Mouse (Mus musculus): ENCODE measurements around the gene Ric8a. TPM values are rescaled to one million over a fixed set of nuclear protein-coding genes. Genes with fewer than 3 reads are reported as not detected.

Ric8a gene
- polyA plus RNA-seq, 1 experiment from 2014 or later: 59.0 TPM

GRCm38 (mm10) chr7:140855860-140856784, 635 bp upstream of the Ric8a start, which contains the start of gene Gm45785:
Gm45785 (minus strand) TSS chr7:140856331.
- peaks cover 17% of the 10 kb centered on the region for H3K4me1 ChIP-seq (replicated peaks; ENCODE audit: control insufficient read depth, insufficient read depth, low read length)
- no peaks in the 10 kb centered on the region for H3K27me3 ChIP-seq (ENCODE audit: control insufficient read depth, insufficient read depth, low read depth, low read length)
- no peaks in the 10 kb centered on the region for H3K9me3 ChIP-seq (ENCODE audit: control insufficient read depth, low read length)
- peak within 1 kb of the TSS; percentile 83 for H3K9ac ChIP-seq (ENCODE audit: low read length)
- WGBS: under 1% methylated on average over 51 of the region's 51 CpGs
- peaks cover 28% of the 10 kb centered on the region for H3K36me3 ChIP-seq (ENCODE audit: control insufficient read depth, insufficient read depth, low read length)
- peak within 1 kb of the TSS; percentile 98 for H3K4me2 ChIP-seq (ENCODE audit: low read depth, low read length)
- peak within 1 kb of the TSS; percentile 68 for H3K4me3 ChIP-seq (ENCODE audit: low read length)
- peak; percentile 86 for ATAC-seq (ENCODE audit: low read depth)
- H3K27ac ChIP-seq (ENCODE audit: low read length): peak within 1 kb of the TSS; percentile 95

- peak within 1 kb of the TSS; percentile 98 for H3K4me2 ChIP-seq (ENCODE audit: low read depth, low read length)
- no peaks in the 10 kb centered on the region for H3K9me3 ChIP-seq (ENCODE audit: control insufficient read depth, low read length)
- peak; percentile 27 for ATAC-seq (ENCODE audit: low read depth)
- H3K27me3 ChIP-seq (ENCODE audit: control insufficient read depth, insufficient read depth, low read depth, low read length): no peaks in the 10 kb centered on the region
- H3K36me3 ChIP-seq (ENCODE audit: control insufficient read depth, insufficient read depth, low read length): peaks cover 23% of the 10 kb centered on the region
- H3K4me3 ChIP-seq (ENCODE audit: low read length): peak within 1 kb of the TSS; percentile 68
- peak within 1 kb of the TSS; percentile 95 for H3K27ac ChIP-seq (ENCODE audit: low read length)
- peaks cover 17% of the 10 kb centered on the region for H3K4me1 ChIP-seq (replicated peaks; ENCODE audit: control insufficient read depth, insufficient read depth, low read length)
- 28% methylated on average over 40 of the region's 40 CpGs for WGBS
- peak within 1 kb of the TSS; percentile 83 for H3K9ac ChIP-seq (ENCODE audit: low read length)
These were observed 1.1 kb downstream of the Ric8a start, which contains the start of gene Bet1l for GRCm38 (mm10) chr7:140857550-140858505. Bet1l (minus strand) TSS chr7:140857577.

- H3K27ac ChIP-seq (ENCODE audit: low read length): no peak overlapping the region
- H3K4me3 ChIP-seq (ENCODE audit: low read length): no peak overlapping the region
- 92% methylated on average over 8 of the region's 8 CpGs for WGBS
These were observed 2.0 kb downstream of the Ric8a start for GRCm38 (mm10) chr7:140858746-140859145.

GRCm38 (mm10) chr7:140859997-140860396, 3.2 kb downstream of the Ric8a start:
- no peaks in the 10 kb centered on the region for H3K9me3 ChIP-seq (ENCODE audit: control insufficient read depth, low read length)
- H3K4me2 ChIP-seq (ENCODE audit: low read depth, low read length): no peak overlapping the region
- no peak overlapping the region for H3K9ac ChIP-seq (ENCODE audit: low read length)
- 71% methylated on average over 6 of the region's 6 CpGs for WGBS
- H3K36me3 ChIP-seq (ENCODE audit: control insufficient read depth, insufficient read depth, low read length): peaks cover 19% of the 10 kb centered on the region
- H3K27me3 ChIP-seq (ENCODE audit: control insufficient read depth, insufficient read depth, low read depth, low read length): no peaks in the 10 kb centered on the region
- ATAC-seq (ENCODE audit: low read depth): no peak
- H3K4me1 ChIP-seq (replicated peaks; ENCODE audit: control insufficient read depth, insufficient read depth, low read length): peaks cover 15% of the 10 kb centered on the region
- no peak overlapping the region for H3K4me3 ChIP-seq (ENCODE audit: low read length)
- no peak overlapping the region for H3K27ac ChIP-seq (ENCODE audit: low read length)

More at GRCm38 (mm10) chr7:140858746-140859145, 2.0 kb downstream of the Ric8a start:
- H3K4me2 ChIP-seq (ENCODE audit: low read depth, low read length): peak overlapping the region; percentile 98
- H3K9me3 ChIP-seq (ENCODE audit: control insufficient read depth, low read length): no peaks in the 10 kb centered on the region
- ATAC-seq (ENCODE audit: low read depth): no peak
- H3K36me3 ChIP-seq (ENCODE audit: control insufficient read depth, insufficient read depth, low read length): peaks cover 22% of the 10 kb centered on the region
- no peaks in the 10 kb centered on the region for H3K27me3 ChIP-seq (ENCODE audit: control insufficient read depth, insufficient read depth, low read depth, low read length)
- no peak overlapping the region for H3K9ac ChIP-seq (ENCODE audit: low read length)
- H3K4me1 ChIP-seq (replicated peaks; ENCODE audit: control insufficient read depth, insufficient read depth, low read length): peaks cover 17% of the 10 kb centered on the region

- Histone ChIP-seq H3K36me3 (ENCODE audit: control insufficient read depth, insufficient read depth, low read length) (peaks cover 19% of the 10 kb centered on the region), H3K9me3 (ENCODE audit: control insufficient read depth, low read length) (no peaks in the 10 kb centered on the region), H3K4me3 (ENCODE audit: low read length) (no peak overlapping the region), H3K4me1 (replicated peaks; ENCODE audit: control insufficient read depth, insufficient read depth, low read length) (peaks cover 10% of the 10 kb centered on the region), H3K4me2 (ENCODE audit: low read depth, low read length) (no peak overlapping the region), H3K9ac (ENCODE audit: low read length) (no peak overlapping the region), H3K27ac (ENCODE audit: low read length) (no peak overlapping the region), H3K27me3 (ENCODE audit: control insufficient read depth, insufficient read depth, low read depth, low read length) (no peaks in the 10 kb centered on the region)
- ATAC-seq (ENCODE audit: low read depth): no peak
- WGBS: 87% methylated on average over 5 of the region's 5 CpGs
These were observed 4.0 kb downstream of the Ric8a start for GRCm38 (mm10) chr7:140860728-140861127.

- H3K4me3 ChIP-seq (ENCODE audit: low read length): no peak overlapping the region
- no peak overlapping the region for H3K27ac ChIP-seq (ENCODE audit: low read length)
- no peak overlapping the region for H3K9ac ChIP-seq (ENCODE audit: low read length)
- H3K4me2 ChIP-seq (ENCODE audit: low read depth, low read length): no peak overlapping the region
- no peaks in the 10 kb centered on the region for H3K4me1 ChIP-seq (replicated peaks; ENCODE audit: control insufficient read depth, insufficient read depth, low read length)
- ATAC-seq (ENCODE audit: low read depth): no peak
- WGBS: 82% methylated on average over 12 of the region's 12 CpGs
- H3K27me3 ChIP-seq (ENCODE audit: control insufficient read depth, insufficient read depth, low read depth, low read length): no peaks in the 10 kb centered on the region
- H3K9me3 ChIP-seq (ENCODE audit: control insufficient read depth, low read length): no peaks in the 10 kb centered on the region
- peaks cover 18% of the 10 kb centered on the region for H3K36me3 ChIP-seq (ENCODE audit: control insufficient read depth, insufficient read depth, low read length)
These were observed 8.0 kb downstream of the Ric8a start for GRCm38 (mm10) chr7:140864761-140865160.

GRCm38 (mm10) chr7:140874224-140874623, 17.5 kb downstream of the Ric8a start:
- Histone ChIP-seq H3K9me3 (ENCODE audit: control insufficient read depth, low read length) (no peaks in the 10 kb centered on the region), H3K27ac (ENCODE audit: low read length) (no peak overlapping the region), H3K4me1 (replicated peaks; ENCODE audit: control insufficient read depth, insufficient read depth, low read length) (no peaks in the 10 kb centered on the region), H3K27me3 (ENCODE audit: control insufficient read depth, insufficient read depth, low read depth, low read length) (no peaks in the 10 kb centered on the region), H3K36me3 (ENCODE audit: control insufficient read depth, insufficient read depth, low read length) (no peaks in the 10 kb centered on the region), H3K9ac (ENCODE audit: low read length) (no peak overlapping the region), H3K4me3 (ENCODE audit: low read length) (no peak overlapping the region), H3K4me2 (ENCODE audit: low read depth, low read length) (no peak overlapping the region)
- ATAC-seq (ENCODE audit: low read depth): no peak
- 83% methylated on average over 4 of the region's 4 CpGs for WGBS

- Histone ChIP-seq H3K4me1 (replicated peaks; ENCODE audit: control insufficient read depth, insufficient read depth, low read length) (peaks cover 3% of the 10 kb centered on the region), H3K27me3 (ENCODE audit: control insufficient read depth, insufficient read depth, low read depth, low read length) (no peaks in the 10 kb centered on the region), H3K4me2 (ENCODE audit: low read depth, low read length) (no peak overlapping the region), H3K27ac (ENCODE audit: low read length) (no peak overlapping the region), H3K9me3 (ENCODE audit: control insufficient read depth, low read length) (no peaks in the 10 kb centered on the region), H3K9ac (ENCODE audit: low read length) (no peak overlapping the region), H3K36me3 (ENCODE audit: control insufficient read depth, insufficient read depth, low read length) (no peaks in the 10 kb centered on the region), H3K4me3 (ENCODE audit: low read length) (no peak overlapping the region)
- no peak for ATAC-seq (ENCODE audit: low read depth)
- WGBS: 76% methylated on average over 6 of the region's 6 CpGs
These were observed 20.6 kb downstream of the Ric8a start for GRCm38 (mm10) chr7:140877364-140877763.

GRCm38 (mm10) chr7:140879355-140879754, 22.6 kb downstream of the Ric8a start:
- H3K4me1 ChIP-seq (replicated peaks; ENCODE audit: control insufficient read depth, insufficient read depth, low read length): peaks cover 8% of the 10 kb centered on the region
- H3K4me3 ChIP-seq (ENCODE audit: low read length): no peak overlapping the region
- WGBS: 82% methylated on average over 7 of the region's 7 CpGs
- no peaks in the 10 kb centered on the region for H3K27me3 ChIP-seq (ENCODE audit: control insufficient read depth, insufficient read depth, low read depth, low read length)
- no peaks in the 10 kb centered on the region for H3K9me3 ChIP-seq (ENCODE audit: control insufficient read depth, low read length)
- H3K27ac ChIP-seq (ENCODE audit: low read length): no peak overlapping the region
- no peaks in the 10 kb centered on the region for H3K36me3 ChIP-seq (ENCODE audit: control insufficient read depth, insufficient read depth, low read length)
- no peak overlapping the region for H3K9ac ChIP-seq (ENCODE audit: low read length)
- no peak for ATAC-seq (ENCODE audit: low read depth)
- no peak overlapping the region for H3K4me2 ChIP-seq (ENCODE audit: low read depth, low read length)

Data from lung, embryonic 16.5 days (tissue).